Mouse (Mus musculus) erythroblast, embryonic 14.5 days (primary cell): ENCODE data around the gene Khk.

Experiments used
- GATA1 ChIP-seq: IDR thresholded peaks from 2 replicates; pipeline ENCODE4 v1.6.1; 2012; ENCODE audit warnings: low read length, inconsistent platforms, mixed read lengths
- TAL1 ChIP-seq: IDR thresholded peaks from 3 replicates; pipeline ENCODE4 v1.6.1; 2012; ENCODE audit warnings: low read length, inconsistent platforms, mixed read lengths

DNA sequence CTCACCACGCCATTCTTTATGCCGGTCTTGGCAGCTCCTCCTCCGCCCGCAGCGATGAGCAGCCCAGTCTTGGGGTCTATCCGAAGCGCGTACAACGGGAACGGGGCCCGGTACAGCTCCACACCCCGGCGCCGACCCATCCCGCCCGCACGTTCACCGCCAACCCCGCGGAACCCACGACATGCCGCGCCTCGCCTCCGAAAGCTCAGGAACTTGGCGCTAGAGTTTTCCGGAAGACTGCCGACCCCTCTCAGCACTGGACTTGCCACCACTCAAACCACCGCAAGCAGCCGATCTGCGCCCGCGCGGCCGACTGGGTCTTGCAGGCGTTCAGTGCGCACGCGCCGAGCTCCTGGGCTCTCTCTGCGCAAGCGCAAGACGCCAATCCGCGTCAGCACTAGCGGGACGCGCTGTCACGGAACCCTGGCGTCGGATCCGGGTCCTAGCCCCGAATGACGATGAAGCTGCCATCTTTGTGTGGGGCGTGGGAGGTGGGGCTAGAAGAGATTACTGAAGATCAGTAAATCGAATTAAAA, 38.8 kb downstream of the Khk start, which contains the start of gene Preb:
- no peak for TF ChIP-seq GATA1
- TF ChIP-seq TAL1: no peak
